Mouse (Mus musculus) left cerebral cortex, postnatal 4 days (tissue): ENCODE data around the gene Zfp160. TPM values are rescaled to one million over a fixed set of nuclear protein-coding genes. Genes with fewer than 3 reads are reported as not detected.
"Not testable (repeated sequence)": the region's sequence is repeated elsewhere in the genome, so short reads cannot be mapped to it uniquely, and the experiment has no call there.

ENCODE experiments used
- DNase-seq: peaks from one replicate; pipeline ENCODE4 v3.0.0-alpha.2; 2022
- intact Hi-C: fragments of 180-260 bp; cut with DNase I; formaldehyde crosslinking; loops from one replicate; pipeline ENCODE4 v1.15.1; 2025
- total RNA-seq, 2 experiments: library from RNA; stranded (reverse); gene quantifications; 2 replicates each; pipeline ENCODE4 v1.2.3; 2021

Zfp160 gene
- total RNA-seq: 10 to 100 TPM; 29.4 to 30.8 TPM

GRCm38 (mm10) chr17:21008382-21009331, at the start of gene Zfp160:
Zfp160 (plus strand) TSS chr17:21008903.
- intact Hi-C loops: loop anchor here (5.0 kb wide), 1 partner anchor 36 kb away; no protein-coding TSS in a partner anchor

GRCm38 (mm10) chr17:20960386-20960785, 48.3 kb upstream of the Zfp160 start:
- intact Hi-C loops: loop anchor here (10.0 kb wide), 1 partner anchor 614 kb away; no protein-coding TSS in a partner anchor
- no peak for DNase-seq

More at GRCm38 (mm10) chr17:21008382-21009331, at the start of gene Zfp160:
- peak; percentile 89 for DNase-seq

- intact Hi-C loops: loop anchor here (10.0 kb wide), 1 partner anchor 609 kb away; no protein-coding TSS in a partner anchor
- no peak for DNase-seq
These were observed 43.3 kb upstream of the Zfp160 start for GRCm38 (mm10) chr17:20965421-20965820.

GRCm38 (mm10) chr17:20966681-20967080, 42.0 kb upstream of the Zfp160 start:
- no peak for DNase-seq
- intact Hi-C loops: loop anchor here (10.0 kb wide), 1 partner anchor 608 kb away; no protein-coding TSS in a partner anchor

GRCm38 (mm10) chr17:20993716-20994115, 15.0 kb upstream of the Zfp160 start:
- intact Hi-C loops: no loop called here
- DNase-seq: no peak

GRCm38 (mm10) chr17:20996364-20996763, 12.3 kb upstream of the Zfp160 start, which contains the start of gene Vmn1r233:
Vmn1r233 (minus strand) TSS chr17:20996464.
- DNase-seq: no peak
- intact Hi-C loops: no loop called here

GRCm38 (mm10) chr17:21009726-21010125, 1.0 kb downstream of the Zfp160 start:
- intact Hi-C loops: loop anchor here (5.0 kb wide), 1 partner anchor 37 kb away; no protein-coding TSS in a partner anchor
- DNase-seq: no peak

GRCm38 (mm10) chr17:21018410-21019080, 9.8 kb downstream of the Zfp160 start:
- no peak for DNase-seq
- intact Hi-C loops: no loop called here

- DNase-seq, intact Hi-C loops: not testable (repeated sequence)
These were observed 39.3 kb downstream of the Zfp160 start for GRCm38 (mm10) chr17:21048020-21048419.

- DNase-seq: no peak
- intact Hi-C loops: no loop called here
These were observed 42.2 kb downstream of the Zfp160 start for GRCm38 (mm10) chr17:21050901-21051300.

- intact Hi-C loops, DNase-seq: not testable (repeated sequence)
These were observed 42.6 kb downstream of the Zfp160 start for GRCm38 (mm10) chr17:21051341-21051740.

- intact Hi-C loops, DNase-seq: not testable (repeated sequence)
These were observed 43.2 kb downstream of the Zfp160 start for GRCm38 (mm10) chr17:21051919-21052318.

GRCm38 (mm10) chr17:21053267-21053666, 44.6 kb downstream of the Zfp160 start:
- intact Hi-C loops: no loop called here
- DNase-seq: no peak

- DNase-seq, intact Hi-C loops: not testable (repeated sequence)
These were observed 46.4 kb downstream of the Zfp160 start for GRCm38 (mm10) chr17:21055111-21055510.

GRCm38 (mm10) chr17:21065501-21065900, 56.8 kb downstream of the Zfp160 start:
- intact Hi-C loops: no loop called here
- no peak for DNase-seq

- DNase-seq: no peak
- intact Hi-C loops: no loop called here
These were observed 58.3 kb downstream of the Zfp160 start for GRCm38 (mm10) chr17:21067036-21067435.

GRCm38 (mm10) chr17:21069443-21069842, 60.7 kb downstream of the Zfp160 start:
- DNase-seq, intact Hi-C loops: not testable (repeated sequence)

GRCm38 (mm10) chr17:21070971-21071370, 62.3 kb downstream of the Zfp160 start:
- intact Hi-C loops, DNase-seq: not testable (repeated sequence)
